Mouse (Mus musculus) liver, embryonic 14.5 days (tissue): ENCODE data around the gene Cst12.

ENCODE experiments used
- CTCF ChIP-seq: IDR thresholded peaks from 2 replicates; pipeline ENCODE4 v1.5.1; 2016; ENCODE audit warnings: antibody characterized with exemption, low read depth, control low read depth
- EP300 ChIP-seq: IDR thresholded peaks from 2 replicates; pipeline ENCODE4 v1.6.1; 2016; ENCODE audit warnings: antibody characterized with exemption, low read depth

GRCm38 (mm10) chr2:148825986-148826385 is 36.8 kb downstream of the Cst12 start:
- TF ChIP-seq CTCF (no peak), EP300 (no peak)
